8 mouse cellular contexts compared by ENCODE assay signal in the genomic region with DNA sequence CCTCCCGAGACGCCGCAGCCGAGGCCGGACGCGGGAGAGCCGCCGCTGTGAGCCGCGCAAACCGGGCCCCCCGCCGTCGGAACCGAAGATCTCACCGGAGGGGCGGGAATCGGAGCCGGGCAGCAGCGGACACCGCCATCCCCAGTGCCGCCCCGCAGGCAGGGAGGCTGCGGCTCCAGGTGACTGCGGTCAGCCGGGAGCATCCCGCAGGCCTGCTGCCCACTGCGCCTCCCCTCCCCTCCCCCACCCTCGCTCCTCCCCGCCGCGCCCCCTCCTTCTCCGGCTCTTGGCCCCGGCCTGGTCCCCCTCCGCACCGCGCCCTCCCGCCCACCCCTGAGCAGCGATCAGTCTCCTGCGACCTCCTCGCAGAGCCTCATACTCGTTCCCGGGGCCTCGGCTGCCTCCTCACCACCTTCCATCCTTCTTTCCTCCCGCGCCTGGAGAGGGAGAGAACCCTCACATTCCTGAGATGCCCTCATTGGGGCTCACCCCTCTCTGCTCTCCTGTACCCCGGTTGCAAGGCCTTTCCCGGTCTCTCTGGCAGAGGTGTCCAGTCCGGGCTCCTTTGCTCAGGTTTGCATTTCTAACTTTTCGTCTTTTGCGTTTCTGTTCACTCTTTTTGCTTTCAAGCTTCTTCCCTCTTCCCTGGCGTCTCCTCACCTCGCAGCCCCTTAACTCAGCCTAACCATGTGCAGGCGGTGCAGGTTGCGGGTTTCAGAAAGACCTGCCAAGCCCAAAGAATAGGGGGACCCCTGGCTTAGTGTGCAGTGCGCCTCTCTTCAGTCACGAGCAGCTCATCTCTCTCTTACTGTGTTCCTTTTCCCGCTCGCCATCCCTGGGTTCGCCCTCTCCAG. TPM values are rescaled to one million over a fixed set of nuclear protein-coding genes. Genes with fewer than 3 reads are reported as not detected.
DNase-seq lines count a peak whose midpoint lies in the region; ATAC-seq lines count a peak whose summit lies in the region.

No protein-coding gene starts in this region.

- no peaks in the 10 kb centered on the region for H3K36me3 ChIP-seq in intestine, embryonic 16.5 days (ENCODE audit: control insufficient read depth, insufficient read depth, low read length)

- WGBS in intestine, embryonic 16.5 days, result under 1% methylated on average over 54 of the region's 61 CpGs

- no peaks in the 10 kb centered on the region for H3K27me3 ChIP-seq in intestine, embryonic 16.5 days (replicated peaks; ENCODE audit: control insufficient read depth, insufficient read depth, low read length)

- peak; percentile 21 for DNase-seq in ovary, postnatal 10 days (ENCODE audit: low spot score)
- no peak for DNase-seq in ovary, adult 18-20 months (ENCODE audit: low spot score)
- peak; percentile 34 for DNase-seq in adrenal gland, adult 8-10 months
- peak; percentile 36 for DNase-seq in lung, postnatal 14 days
- DNase-seq in spleen, adult 18-20 months, result peak; percentile 30 to 45
- no peak for DNase-seq in layer of hippocampus, adult 9-11 months

- H3K4me2 ChIP-seq in intestine, embryonic 16.5 days (ENCODE audit: low read depth, low read length), result peak overlapping the region; percentile 88

- peak overlapping the region; percentile 94 for H3K4me3 ChIP-seq in intestine, embryonic 16.5 days (ENCODE audit: low read length)

- peak; percentile 16 for ATAC-seq in erythroid progenitor cell, adult 5-6 weeks (replicated peaks; ENCODE audit: low FRiP score, poor library complexity, severe bottlenecking)
- peak; percentile 35 for ATAC-seq in intestine, embryonic 16.5 days

- peaks cover 19% of the 10 kb centered on the region for H3K4me1 ChIP-seq in intestine, embryonic 16.5 days (ENCODE audit: control insufficient read depth, insufficient read depth, low read length)

- H3K9ac ChIP-seq in intestine, embryonic 16.5 days (ENCODE audit: low read depth, low read length), result peak overlapping the region; percentile 93

- no peaks in the 10 kb centered on the region for H3K9me3 ChIP-seq in intestine, embryonic 16.5 days (ENCODE audit: control insufficient read depth, low read length)

- peak overlapping the region; percentile 93 for H3K27ac ChIP-seq in intestine, embryonic 16.5 days (ENCODE audit: low read length)

RNA-seq across cellular contexts. Expression of a gene that starts 0.6 kb away (rescaled TPM):
- 10 to 100 TPM; 81.6 to 96.2 (median 89.6) TPM for total RNA-seq in adrenal gland, adult 8-10 months (2022)
- total RNA-seq in erythroid progenitor cell, adult 5-6 weeks (2015; ENCODE audit: low replicate concordance), result 92.2 and 130 TPM in 2 replicates
- total RNA-seq in erythroid progenitor cell, adult 5-6 weeks (2017; ENCODE audit: low replicate concordance), result 189 and 221 TPM in 2 replicates
- 36.6 and 37.1 TPM in 2 replicates for polyA plus RNA-seq in intestine, embryonic 16.5 days (2015; fragmentation: Nextera tagmentation; extraction: Ambion mirVana)

RNA-seq across cellular contexts. Expression of a gene that starts 49.0 kb away (rescaled TPM):
- 10 to 100 TPM; 35.1 to 58.6 (median 50.5) TPM for total RNA-seq in adrenal gland, adult 8-10 months (2022)
- 96.9 and 113 TPM in 2 replicates for total RNA-seq in erythroid progenitor cell, adult 5-6 weeks (2015; ENCODE audit: low replicate concordance)
- 66.6 and 109 TPM in 2 replicates for total RNA-seq in erythroid progenitor cell, adult 5-6 weeks (2017; ENCODE audit: low replicate concordance)
- polyA plus RNA-seq in intestine, embryonic 16.5 days (2015; fragmentation: Nextera tagmentation; extraction: Ambion mirVana), result 42.5 and 51.1 TPM in 2 replicates

Comparison
In these comparisons a context has a peak if more than half of its experiments do, and no peak if none do; other contexts are left out.
1. DNase-seq: peak in ovary, postnatal 10 days (single experiment), adrenal gland, adult 8-10 months (single experiment), lung, postnatal 14 days (single experiment) and spleen, adult 18-20 months (2 of 2); none in ovary, adult 18-20 months (single experiment) and layer of hippocampus, adult 9-11 months (single experiment).